Mouse (Mus musculus): ENCODE data around the gene Itgad. TPM values are rescaled to one million over a fixed set of nuclear protein-coding genes. Genes with fewer than 3 reads are reported as not detected.

Gene Itgad
- total and polyA plus RNA-seq, 2 experiments from 2014 or later: not detected

DNA sequence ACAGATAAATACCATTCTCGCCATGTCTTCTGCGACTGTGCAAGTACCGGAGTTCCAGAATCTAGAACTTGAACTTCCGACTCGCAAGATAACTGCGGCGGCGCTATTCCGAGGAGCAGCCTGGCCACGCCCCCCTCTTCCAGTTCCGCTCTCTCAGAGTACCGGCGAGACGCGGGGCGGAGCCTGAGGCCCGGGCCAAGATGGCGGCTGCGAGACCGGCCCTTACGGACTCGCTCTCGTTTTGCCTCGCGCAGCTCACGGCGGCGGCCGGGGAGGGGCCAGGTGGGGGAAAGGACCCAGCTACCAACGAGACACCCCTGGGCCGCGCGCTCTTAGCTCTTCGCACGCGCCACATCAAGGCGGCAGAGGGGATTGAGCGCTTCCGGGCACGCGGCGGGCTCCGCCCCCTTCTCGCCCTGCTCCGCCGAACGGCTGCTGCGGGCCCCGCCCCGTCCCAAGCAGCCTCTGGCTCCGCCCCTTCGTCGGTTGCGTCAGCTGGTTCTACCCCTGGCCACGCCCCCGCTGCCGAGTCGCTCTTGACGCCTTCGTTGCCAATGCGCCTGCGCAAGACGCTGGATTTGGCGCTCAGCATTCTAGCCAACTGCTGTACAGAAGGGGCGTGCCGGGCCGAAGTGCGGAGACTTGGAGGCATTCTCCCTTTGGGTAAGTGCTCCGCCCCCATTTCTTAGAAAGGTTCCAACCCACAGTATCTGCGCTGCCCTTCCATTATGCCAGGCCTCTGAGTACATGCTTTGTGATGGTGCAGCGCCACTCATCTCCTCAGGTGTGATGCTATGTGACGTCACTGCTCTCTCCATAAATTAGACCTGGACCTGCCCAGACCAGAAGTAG lies 84.0 kb downstream of the Itgad start, which contains the start of gene 9130023H24Rik:
Gene 9130023H24Rik (minus strand): TSS at position 105 of the 852 bp plus-strand sequence.
- Histone ChIP-seq H3K4me3 (ENCODE audit: low read length) (peak within 1 kb of the TSS; percentile 54), H3K4me2 (ENCODE audit: low read depth, low read length) (peak within 1 kb of the TSS; percentile 93), H3K4me1 (ENCODE audit: insufficient read depth, low read length) (no peaks in the 10 kb centered on the region), H3K9ac (replicated peaks; ENCODE audit: low read length) (peak within 1 kb of the TSS; percentile 61), H3K9me3 (ENCODE audit: low read length) (no peaks in the 10 kb centered on the region), H3K27ac (peak within 1 kb of the TSS; percentile 97), H3K27me3 (ENCODE audit: insufficient read depth, low read length) (no peaks in the 10 kb centered on the region), H3K36me3 (ENCODE audit: insufficient read depth, low read length) (peaks cover 26% of the 10 kb centered on the region)
- peak; percentile 100 for DNase-seq (ENCODE audit: low spot score)
- WGBS: under 1% methylated on average over 72 of the region's 72 CpGs
- peak; percentile 94 for ATAC-seq
- peak; percentile 55 for TF ChIP-seq CTCF (IDR thresholded peaks at IDR 0.05; ENCODE audit: low read depth)

DNA sequence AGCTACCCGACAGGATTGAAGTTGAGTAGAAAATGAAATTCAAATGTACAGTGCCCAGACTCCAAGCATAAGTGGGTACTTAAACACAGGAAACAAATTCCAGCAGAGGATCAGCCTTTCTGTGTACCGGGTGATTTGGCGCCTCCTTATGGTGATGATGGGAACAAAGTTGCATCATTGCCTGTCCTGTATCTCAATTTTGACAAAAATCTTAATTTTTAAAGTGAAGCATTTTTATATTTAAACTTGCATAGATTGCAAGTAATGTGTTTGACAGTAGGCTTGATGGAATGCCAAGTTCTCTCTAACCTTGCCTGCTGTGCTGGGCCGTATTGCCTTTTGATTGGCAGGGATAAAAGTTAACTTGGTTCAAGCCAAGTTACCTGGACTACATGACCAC lies 84.8 kb downstream of the Itgad start:
- ATAC-seq (no peak), DNase-seq (ENCODE audit: low spot score) (peak; percentile 54)
- Histone ChIP-seq H3K4me1 (ENCODE audit: insufficient read depth, low read length) (no peaks in the 10 kb centered on the region), H3K4me2 (ENCODE audit: low read depth, low read length) (peak overlapping the region; percentile 53), H3K36me3 (ENCODE audit: insufficient read depth, low read length) (peaks cover 28% of the 10 kb centered on the region), H3K27me3 (ENCODE audit: insufficient read depth, low read length) (no peaks in the 10 kb centered on the region), H3K27ac (peak overlapping the region; percentile 97; the same call in 1 of the 2 replicates), H3K9me3 (ENCODE audit: low read length) (no peaks in the 10 kb centered on the region), H3K4me3 (ENCODE audit: low read length) (peak overlapping the region; percentile 54), H3K9ac (replicated peaks; ENCODE audit: low read length) (no peak overlapping the region)
- 21% methylated on average over 4 of the region's 4 CpGs for WGBS
- peak; percentile 58 for TF ChIP-seq CTCF (IDR thresholded peaks at IDR 0.05; ENCODE audit: low read depth)

DNA sequence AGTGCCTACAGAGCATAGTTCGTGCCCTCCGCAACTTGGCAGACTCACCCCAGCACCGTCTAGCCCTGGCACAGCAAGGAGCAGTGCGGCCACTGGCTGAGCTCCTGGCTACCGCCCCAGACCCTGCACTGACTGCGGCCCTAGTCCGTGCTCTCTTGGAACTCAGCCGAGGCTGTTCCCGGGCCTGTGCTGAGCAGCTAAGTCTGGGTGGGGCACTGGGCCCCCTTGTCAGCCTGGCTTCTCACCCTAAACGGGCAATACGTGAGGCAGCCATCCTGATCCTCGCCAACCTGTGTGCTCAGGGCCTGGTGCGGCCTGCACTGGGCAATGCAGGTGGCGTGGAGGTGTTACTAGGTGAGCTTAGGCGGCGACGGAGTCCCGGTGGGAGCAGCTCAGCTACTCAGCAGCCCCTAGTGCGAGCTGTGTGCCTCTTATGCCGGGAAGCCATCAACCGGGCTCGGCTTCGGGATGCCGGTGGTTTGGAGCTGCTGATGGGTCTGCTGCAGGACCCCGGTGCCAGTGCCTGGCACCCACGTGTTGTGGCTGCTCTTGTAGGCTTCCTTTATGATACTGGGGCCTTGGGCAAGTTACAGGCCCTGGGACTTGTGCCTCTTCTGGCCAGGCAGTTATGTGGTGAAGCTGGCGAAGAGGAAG lies 86.1 kb downstream of the Itgad start:
- no peaks in the 10 kb centered on the region for H3K4me1 ChIP-seq (ENCODE audit: insufficient read depth, low read length)
- H3K4me3 ChIP-seq (ENCODE audit: low read length): no peak overlapping the region
- no peak overlapping the region for H3K27ac ChIP-seq
- H3K36me3 ChIP-seq (ENCODE audit: insufficient read depth, low read length): peaks cover 41% of the 10 kb centered on the region
- H3K9me3 ChIP-seq (ENCODE audit: low read length): no peaks in the 10 kb centered on the region
- DNase-seq (ENCODE audit: low spot score): no peak
- H3K27me3 ChIP-seq (ENCODE audit: insufficient read depth, low read length): no peaks in the 10 kb centered on the region
- no peak for TF ChIP-seq CTCF (IDR thresholded peaks at IDR 0.05; ENCODE audit: low read depth)
- H3K4me2 ChIP-seq (ENCODE audit: low read depth, low read length): no peak overlapping the region
- ATAC-seq: no peak
- no peak overlapping the region for H3K9ac ChIP-seq (replicated peaks; ENCODE audit: low read length)
- 90% methylated on average over 27 of the region's 27 CpGs for WGBS

DNA sequence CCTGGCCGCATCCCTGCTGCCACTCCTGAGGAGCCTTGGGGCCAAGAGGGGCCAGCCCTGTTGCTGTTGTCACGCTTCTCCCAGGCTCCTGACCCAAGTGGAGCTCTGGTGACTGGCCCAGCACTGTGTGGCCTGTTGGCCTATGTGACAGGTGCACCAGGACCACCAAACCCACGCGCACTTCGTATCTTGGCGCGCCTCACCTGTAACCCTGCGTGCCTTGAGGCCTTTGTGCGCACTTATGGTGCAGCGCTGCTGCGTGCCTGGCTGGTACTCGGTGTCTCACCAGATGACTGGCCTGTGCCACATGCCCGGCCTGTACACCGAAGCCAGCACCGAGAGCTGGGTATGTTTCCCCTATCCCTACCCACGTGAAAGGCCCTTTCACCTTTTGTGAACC lies 88.2 kb downstream of the Itgad start:
- no peak for TF ChIP-seq CTCF (IDR thresholded peaks at IDR 0.05; ENCODE audit: low read depth)
- no peak overlapping the region for H3K4me2 ChIP-seq (ENCODE audit: low read depth, low read length)
- peaks cover 5% of the 10 kb centered on the region; the same call in 1 of the 2 replicates for H3K4me1 ChIP-seq (ENCODE audit: insufficient read depth, low read length)
- no peaks in the 10 kb centered on the region for H3K9me3 ChIP-seq (ENCODE audit: low read length)
- no peaks in the 10 kb centered on the region for H3K27me3 ChIP-seq (ENCODE audit: insufficient read depth, low read length)
- ATAC-seq: no peak
- H3K9ac ChIP-seq (replicated peaks; ENCODE audit: low read length): no peak overlapping the region
- 97% methylated on average over 16 of the region's 16 CpGs for WGBS
- DNase-seq (ENCODE audit: low spot score): no peak
- peaks cover 41% of the 10 kb centered on the region for H3K36me3 ChIP-seq (ENCODE audit: insufficient read depth, low read length)
- no peak overlapping the region for H3K27ac ChIP-seq
- H3K4me3 ChIP-seq (ENCODE audit: low read length): no peak overlapping the region

DNA sequence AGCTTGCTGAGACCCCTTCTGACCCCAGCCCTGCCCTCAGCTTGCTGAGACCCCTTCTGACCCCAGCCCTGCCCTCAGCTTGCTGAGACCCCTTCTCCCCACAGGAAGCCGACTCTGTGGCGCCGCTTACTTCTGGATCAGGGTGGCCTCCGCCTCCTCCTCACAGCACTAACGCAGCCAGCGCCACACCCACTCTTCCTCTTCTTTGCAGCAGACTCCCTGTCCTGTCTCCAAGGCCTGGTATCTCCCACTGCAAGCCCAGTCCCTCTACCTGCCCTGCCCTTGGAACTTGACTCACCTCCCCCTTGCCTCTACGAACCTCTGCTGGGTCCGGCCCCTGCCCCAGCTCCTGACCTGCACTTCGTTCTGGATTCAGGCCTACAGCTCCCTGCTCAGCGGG lies 89.7 kb downstream of the Itgad start:
- no peak overlapping the region for H3K27ac ChIP-seq
- no peaks in the 10 kb centered on the region for H3K27me3 ChIP-seq (ENCODE audit: insufficient read depth, low read length)
- no peak overlapping the region for H3K4me3 ChIP-seq (ENCODE audit: low read length)
- H3K9ac ChIP-seq (replicated peaks; ENCODE audit: low read length): no peak overlapping the region
- 50% methylated on average over 10 of the region's 10 CpGs for WGBS
- no peak for TF ChIP-seq CTCF (IDR thresholded peaks at IDR 0.05; ENCODE audit: low read depth)
- ATAC-seq: no peak
- peaks cover 41% of the 10 kb centered on the region for H3K36me3 ChIP-seq (ENCODE audit: insufficient read depth, low read length)
- H3K4me1 ChIP-seq (ENCODE audit: insufficient read depth, low read length): peaks cover 5% of the 10 kb centered on the region; the same call in 1 of the 2 replicates
- no peak for DNase-seq (ENCODE audit: low spot score)
- H3K9me3 ChIP-seq (ENCODE audit: low read length): no peaks in the 10 kb centered on the region
- H3K4me2 ChIP-seq (ENCODE audit: low read depth, low read length): no peak overlapping the region

DNA sequence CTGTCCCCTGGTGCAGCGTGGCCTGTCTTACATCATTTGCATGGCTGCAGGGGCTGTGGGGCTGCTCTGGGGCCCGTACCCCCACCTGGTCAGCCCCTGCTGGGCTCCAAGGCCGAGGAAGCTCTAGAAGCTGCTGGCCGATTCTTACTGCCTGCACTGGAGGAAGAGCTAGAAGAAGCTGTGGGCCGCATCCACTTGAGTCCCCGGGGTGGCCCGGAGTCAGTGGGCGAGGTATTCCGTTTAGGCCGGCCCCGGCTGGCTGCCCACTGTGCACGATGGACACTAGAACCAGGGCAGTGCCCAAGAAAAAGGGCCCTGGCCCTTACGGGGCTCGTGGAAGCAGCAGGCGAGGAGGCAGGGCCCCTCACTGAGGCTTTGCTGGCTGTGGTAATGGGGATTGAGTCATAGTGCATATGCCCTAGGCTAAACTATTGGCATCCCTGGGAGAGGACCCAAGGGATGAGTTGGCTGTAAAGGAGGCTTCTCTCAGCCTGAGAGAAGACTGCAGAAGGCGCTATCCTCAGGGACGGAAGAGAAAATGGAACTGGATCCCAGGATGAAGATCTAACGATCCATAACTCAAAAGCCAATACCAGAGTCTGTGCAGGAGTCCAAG lies 90.3 kb downstream of the Itgad start:
- Histone ChIP-seq H3K9ac (replicated peaks; ENCODE audit: low read length) (no peak overlapping the region), H3K9me3 (ENCODE audit: low read length) (no peaks in the 10 kb centered on the region), H3K4me2 (ENCODE audit: low read depth, low read length) (no peak overlapping the region), H3K27ac (no peak overlapping the region), H3K4me3 (ENCODE audit: low read length) (no peak overlapping the region), H3K4me1 (ENCODE audit: insufficient read depth, low read length) (peaks cover 5% of the 10 kb centered on the region; the same call in 1 of the 2 replicates), H3K27me3 (ENCODE audit: insufficient read depth, low read length) (no peaks in the 10 kb centered on the region), H3K36me3 (ENCODE audit: insufficient read depth, low read length) (peaks cover 41% of the 10 kb centered on the region)
- TF ChIP-seq CTCF (IDR thresholded peaks at IDR 0.05; ENCODE audit: low read depth): no peak
- 84% methylated on average over 18 of the region's 18 CpGs for WGBS
- no peak for DNase-seq (ENCODE audit: low spot score)
- no peak for ATAC-seq

Data from hindbrain, postnatal 0 days (tissue).